Mouse (Mus musculus) liver, postnatal 0 days (tissue): ENCODE measurements around the gene Gjd3.

Experiments
- CTCF ChIP-seq: sonication (generic); IDR thresholded peaks from 2 replicates; pipeline ENCODE4 v1.5.1; 2016; ENCODE audit warnings: antibody characterized with exemption, low read depth
- EP300 ChIP-seq: IDR thresholded peaks from 2 replicates; pipeline ENCODE4 v1.6.1; 2016; ENCODE audit warnings: antibody characterized with exemption, low read depth, mild to moderate bottlenecking

DNA sequence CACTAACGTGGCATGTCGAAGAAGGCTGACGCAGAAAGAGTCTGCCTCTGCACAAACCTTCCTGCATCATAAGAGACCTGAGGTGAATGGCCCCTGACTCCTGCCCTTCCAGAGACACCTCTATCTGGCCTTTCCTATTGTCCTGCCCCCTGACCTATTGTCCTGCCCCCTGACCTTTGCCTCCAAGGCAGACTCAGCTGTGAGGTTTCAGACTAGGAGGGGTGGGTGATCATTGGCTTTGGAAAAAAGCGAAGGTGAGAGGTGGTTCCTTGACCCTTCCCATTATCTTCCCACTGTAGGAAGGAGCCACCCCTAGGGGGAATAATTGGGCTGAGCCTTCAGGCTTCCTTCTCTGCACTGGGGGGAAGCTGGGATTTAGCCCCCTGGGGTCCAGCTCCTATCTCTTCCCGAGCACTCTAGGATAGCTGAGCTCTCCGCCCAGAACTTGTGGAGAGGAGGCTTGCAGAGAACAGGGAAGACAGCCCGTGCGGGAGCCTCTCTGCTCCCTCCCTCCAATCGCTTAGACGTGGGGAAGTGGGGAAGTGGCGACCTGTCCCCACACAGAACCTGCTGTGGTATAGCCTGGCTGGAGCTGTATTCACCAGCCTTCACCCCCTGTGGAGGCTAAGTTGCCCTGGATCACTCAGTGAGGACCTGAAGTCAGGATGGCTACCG, 20.3 kb downstream of the Gjd3 start:
- TF ChIP-seq CTCF: no peak
- TF ChIP-seq EP300: no peak
